Mouse (Mus musculus) adrenal gland, postnatal 4 days (tissue): ENCODE data around the gene Prkce. TPM values are rescaled to one million over a fixed set of nuclear protein-coding genes. Genes with fewer than 3 reads are reported as not detected.

Experiments used
- DNase-seq, 2 experiments: peaks; one replicate each; pipeline ENCODE4 v3.0.0; 2021 to 2022; ENCODE audit warnings: low spot score in 2 of 2, mixed read lengths in 2 of 2
- total RNA-seq, 2 experiments: library from RNA; stranded (reverse); gene quantifications; 2 replicates each; pipeline ENCODE4 v1.2.3; 2021

Prkce gene
- total RNA-seq, 2 experiments from 2014 or later = 25.2 to 27.4 TPM

DNA sequence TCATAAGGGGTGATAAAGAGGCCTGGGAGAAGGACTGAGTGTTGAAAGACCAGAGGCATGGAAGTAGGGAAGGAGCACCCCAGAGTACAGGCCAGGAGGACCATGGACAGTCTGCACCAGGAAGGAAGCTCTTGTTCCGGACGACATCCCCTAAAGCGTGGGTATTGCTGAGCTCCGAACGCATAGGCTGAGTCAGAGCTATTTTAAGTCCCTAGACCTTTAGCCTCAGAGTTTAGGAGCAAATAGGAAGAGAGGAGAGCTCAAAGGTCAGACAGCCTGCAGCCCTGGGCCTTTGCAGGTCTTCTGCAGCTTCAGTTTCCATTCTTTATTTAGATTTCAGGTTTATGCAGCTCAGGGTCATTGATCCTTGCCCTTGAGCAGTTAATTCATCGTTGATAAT lies 433.5 kb downstream of the Prkce start:
- DNase-seq = no peak

GRCm38 (mm10) chr17:86601901-86602300 lies 434.3 kb downstream of the Prkce start:
- no peak for DNase-seq

DNA sequence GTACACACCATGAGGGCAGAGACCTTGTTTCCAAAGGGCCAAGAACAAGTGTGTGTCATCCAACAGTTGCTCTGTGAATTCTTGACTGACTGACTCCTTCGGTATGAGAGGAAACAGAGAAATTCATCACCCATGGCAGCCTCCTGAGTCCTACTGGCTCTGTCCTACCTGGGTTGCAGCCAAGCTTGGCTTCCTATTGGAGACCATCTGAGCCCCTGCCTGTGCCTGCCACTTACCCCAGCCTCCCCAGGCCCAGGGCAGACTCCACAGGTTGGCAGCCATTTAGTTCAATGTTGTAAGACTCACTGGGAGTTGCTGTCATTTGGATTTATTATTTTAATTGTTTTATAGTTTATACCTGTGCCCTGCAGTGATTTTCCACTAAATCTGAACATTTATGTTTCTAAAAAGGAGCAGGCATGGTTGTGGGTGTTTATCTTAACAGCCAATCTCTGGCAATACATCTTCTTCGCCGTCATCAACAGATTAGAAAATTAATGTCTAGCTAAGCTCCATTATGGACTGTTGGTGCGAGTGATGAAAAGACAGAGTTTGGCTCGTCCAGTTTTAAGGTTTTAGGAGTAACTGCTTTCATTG lies 436.4 kb downstream of the Prkce start:
- DNase-seq = no peak

- DNase-seq = no peak
Measured at GRCm38 (mm10) chr17:86607981-86608380, 440.4 kb downstream of the Prkce start.

GRCm38 (mm10) chr17:86610271-86610969 lies 442.8 kb downstream of the Prkce start:
- DNase-seq = no peak

GRCm38 (mm10) chr17:86611772-86612171 lies 444.2 kb downstream of the Prkce start:
- DNase-seq = no peak

- no peak for DNase-seq
Measured at GRCm38 (mm10) chr17:86615592-86616291, 448.2 kb downstream of the Prkce start.

- no peak for DNase-seq
Measured at GRCm38 (mm10) chr17:86617570-86618237, 450.1 kb downstream of the Prkce start.

GRCm38 (mm10) chr17:86618431-86618861 lies 450.9 kb downstream of the Prkce start:
- no peak for DNase-seq

DNA sequence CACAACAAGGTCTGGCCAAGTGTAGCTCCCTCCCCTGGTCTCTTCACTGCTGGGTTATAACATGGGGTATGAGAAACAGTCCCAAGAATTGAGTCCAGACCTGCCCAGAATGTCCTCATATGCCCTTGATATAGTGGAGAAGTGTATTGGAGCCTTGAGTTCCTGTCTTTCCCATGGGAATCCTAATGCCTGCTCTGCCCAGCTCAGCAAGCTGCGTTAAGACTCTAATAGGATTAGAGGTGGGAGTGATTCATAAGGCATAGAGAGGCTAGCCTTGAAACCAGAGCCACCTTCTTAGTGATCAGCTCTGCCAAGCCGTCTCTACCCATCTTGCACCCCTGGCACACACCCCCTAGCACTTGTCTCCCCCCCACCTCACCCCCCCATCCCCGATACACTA lies 455.3 kb downstream of the Prkce start:
- DNase-seq = no peak

DNA sequence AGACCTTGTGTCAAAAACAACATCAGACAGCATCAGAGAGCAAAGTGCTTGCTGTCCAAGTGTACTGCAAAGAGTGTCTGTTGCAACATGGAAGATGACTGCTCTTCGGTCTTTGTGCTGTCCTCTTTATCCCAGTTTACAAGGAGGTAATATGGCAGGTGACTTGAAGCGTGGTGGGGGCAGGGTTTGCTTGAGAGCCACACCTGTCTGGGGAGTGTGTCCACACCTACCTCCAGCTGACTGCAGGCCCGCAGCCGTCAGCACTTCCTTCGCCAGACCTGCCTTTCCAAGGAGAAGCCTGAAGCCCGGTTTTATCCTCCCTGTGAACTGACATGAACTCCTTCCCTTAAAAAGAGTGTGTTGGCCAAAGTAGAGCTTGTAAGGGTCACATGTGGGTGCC lies 458.9 kb downstream of the Prkce start:
- DNase-seq = no peak

GRCm38 (mm10) chr17:86633131-86633530 lies 465.5 kb downstream of the Prkce start:
- no peak for DNase-seq

DNA sequence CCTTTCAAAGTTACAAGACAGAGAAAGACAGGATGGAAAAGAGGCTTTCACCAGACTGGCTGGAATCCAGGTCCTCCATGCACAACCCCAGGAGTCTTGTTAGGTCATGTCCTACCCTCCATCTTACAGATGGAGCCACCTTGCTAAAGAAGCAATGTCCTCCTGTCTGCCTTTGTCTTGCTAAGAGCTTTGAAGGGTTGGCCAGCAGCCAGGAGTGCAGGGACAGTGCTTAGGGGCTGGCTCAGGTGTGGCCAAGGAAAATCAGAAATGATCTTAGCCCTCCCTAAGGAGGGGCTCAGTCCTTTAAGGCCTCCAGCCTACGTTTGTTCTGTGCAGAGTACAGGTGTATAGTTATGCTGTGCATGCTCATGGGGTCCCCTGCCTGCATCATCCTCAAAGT lies 469.7 kb downstream of the Prkce start:
- no peak for DNase-seq

DNA sequence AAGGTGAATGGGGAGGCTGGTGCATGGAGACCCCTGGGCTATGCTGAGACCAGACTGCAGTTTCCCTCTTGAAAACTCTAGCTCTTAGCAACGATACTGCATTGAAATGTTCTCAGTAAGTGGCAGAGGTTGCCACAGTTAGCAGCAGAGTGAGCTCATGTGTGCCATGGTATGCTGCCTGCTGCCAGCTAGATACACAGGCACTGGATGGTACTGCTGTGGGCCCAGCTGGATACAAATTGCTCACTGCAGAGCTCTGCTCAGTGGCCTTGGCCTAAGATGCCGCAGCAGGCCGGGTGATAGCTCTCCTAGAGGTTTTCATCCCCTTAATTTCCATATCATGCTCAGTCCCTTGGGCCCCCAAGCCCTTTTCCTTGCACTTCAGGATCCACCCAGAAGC lies 471.7 kb downstream of the Prkce start:
- no peak for DNase-seq

DNA sequence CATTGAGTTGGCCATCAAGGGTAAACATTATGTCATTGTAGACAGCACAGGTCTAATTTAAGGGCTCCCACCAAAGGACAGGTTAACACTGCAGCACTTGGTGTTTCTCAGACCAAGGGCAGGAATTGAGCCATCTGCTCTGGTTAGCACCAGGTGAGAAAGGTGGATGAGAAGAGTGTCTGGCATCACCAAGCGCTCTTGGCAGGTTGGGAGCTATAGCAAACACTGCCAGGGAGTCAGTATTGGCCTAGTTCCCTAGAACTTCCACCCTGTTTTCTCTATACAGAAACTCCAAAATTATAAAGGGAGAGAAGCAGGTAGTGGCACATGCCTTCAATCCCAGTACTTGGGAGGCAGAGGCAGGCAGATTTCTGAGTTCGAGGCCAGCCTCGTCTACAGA lies 479.6 kb downstream of the Prkce start:
- DNase-seq = no peak

DNA sequence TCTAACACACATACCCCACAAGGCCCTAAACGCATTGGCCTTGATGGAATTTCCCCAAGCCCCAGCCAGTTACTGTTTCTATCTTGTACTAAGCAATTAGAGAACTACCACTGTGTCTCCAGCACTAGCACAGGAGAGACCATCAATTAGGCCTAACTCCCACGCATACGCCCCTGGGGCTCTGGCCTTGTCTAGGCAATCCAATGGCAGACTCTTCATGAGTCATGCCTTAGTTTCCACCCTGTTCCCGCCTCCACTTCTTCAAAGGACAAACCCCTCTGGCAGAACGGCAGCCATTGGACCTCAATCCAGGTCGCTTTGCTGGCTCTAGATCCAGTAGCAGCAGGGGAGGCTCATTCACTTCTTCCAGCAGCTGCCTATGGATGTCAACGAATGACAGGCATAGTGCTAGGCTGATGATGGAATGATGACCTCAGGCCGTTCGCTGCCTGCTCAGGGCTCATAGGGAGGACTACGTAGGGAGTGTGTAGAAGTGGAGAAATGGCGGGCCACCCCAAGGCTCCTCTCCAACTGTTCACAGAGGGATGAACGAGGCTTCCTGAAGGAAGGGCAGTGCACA lies 481.4 kb downstream of the Prkce start:
- DNase-seq = no peak

GRCm38 (mm10) chr17:86650241-86650640 lies 482.7 kb downstream of the Prkce start:
- no peak for DNase-seq

GRCm38 (mm10) chr17:86651091-86651490 lies 483.5 kb downstream of the Prkce start:
- DNase-seq = no peak

- DNase-seq = no peak
Measured at GRCm38 (mm10) chr17:86652751-86653150, 485.2 kb downstream of the Prkce start.

- DNase-seq = no peak
Measured at GRCm38 (mm10) chr17:86656369-86656768, 488.8 kb downstream of the Prkce start.

DNA sequence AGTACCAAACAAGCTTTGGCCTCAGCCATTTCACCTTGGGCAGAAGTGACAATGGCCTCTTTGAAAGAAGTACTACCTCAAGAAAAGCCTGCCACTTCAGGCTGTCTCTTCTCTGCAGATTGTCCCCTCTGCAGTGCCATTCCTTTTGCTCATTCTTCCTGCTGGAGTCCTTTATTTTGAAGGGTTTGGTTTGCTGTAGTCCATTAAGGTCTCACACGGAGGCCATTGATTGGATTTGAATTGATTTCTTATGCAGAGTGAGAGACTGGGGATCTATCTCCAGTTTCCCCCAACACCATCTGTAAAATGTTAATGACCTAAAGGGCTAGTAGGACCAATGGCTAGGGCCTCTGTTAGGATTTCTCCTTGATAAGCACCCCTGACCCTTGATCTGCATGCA lies 494.7 kb downstream of the Prkce start:
- DNase-seq = no peak

DNA sequence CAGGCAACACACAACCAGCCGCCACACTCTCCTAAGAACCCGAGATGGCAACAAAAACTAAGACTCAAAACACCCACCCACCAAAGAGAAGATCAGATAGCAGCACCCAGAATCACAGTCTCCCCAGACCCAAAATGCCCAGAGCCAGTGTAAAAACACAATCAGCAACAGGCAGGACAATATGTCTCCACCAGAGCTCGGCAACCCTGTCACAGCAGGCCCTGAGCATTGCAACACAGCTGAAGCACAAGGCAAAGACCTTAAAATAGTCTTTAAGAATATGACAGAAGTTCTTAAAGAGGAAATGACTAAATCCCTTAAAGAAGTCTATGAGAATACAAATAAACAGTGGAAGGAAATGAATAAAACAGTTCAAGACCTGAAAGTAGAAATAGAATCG lies 495.9 kb downstream of the Prkce start:
- no peak for DNase-seq
